Mouse (Mus musculus) kidney, postnatal 0 days (tissue): ENCODE measurements around the gene Fosb. TPM values are rescaled to one million over a fixed set of nuclear protein-coding genes. Genes with fewer than 3 reads are reported as not detected.
A peak's percentile ranks its signal among the peaks of the same experiment; 100 is the strongest.

Source experiments
- ATAC-seq: fragments of 200-750 bp; cut with Nextera tagmentation; replicated peaks from 2 replicates; pipeline ENCODE4 v1.8.0; 2017; ENCODE audit warnings: low read depth, moderate number of reproducible peaks, moderate TSS enrichment, moderate library complexity; ENCODE audit not compliant: low FRiP score
- DNase-seq: peaks from one replicate; pipeline ENCODE4 v3.0.0-alpha.2; 2016; ENCODE audit warnings: low spot score
- H3K27ac ChIP-seq: fragments of 300-500 bp; sonication (generic); 2 replicates; pipeline ENCODE4 v1.5.1; 2014; ENCODE audit warnings: mild to moderate bottlenecking
- H3K27me3 ChIP-seq: fragments of 300-500 bp; sonication (generic); 2 replicates; pipeline ENCODE4 v1.6.1; 2014; ENCODE audit warnings: low read length, mixed read lengths; ENCODE audit not compliant: insufficient read depth
- H3K36me3 ChIP-seq: fragments of 300-500 bp; sonication (generic); 2 replicates; pipeline ENCODE4 v1.6.1; 2014; ENCODE audit warnings: low read length, mixed read lengths; ENCODE audit not compliant: insufficient read depth
- H3K4me1 ChIP-seq: fragments of 300-500 bp; sonication (generic); replicated peaks from 2 replicates; pipeline ENCODE4 v1.6.1; 2014; ENCODE audit warnings: antibody characterized with exemption, low read length, mixed read lengths; ENCODE audit not compliant: insufficient read depth
- H3K4me2 ChIP-seq: fragments of 300-500 bp; sonication (generic); 2 replicates; pipeline ENCODE4 v1.6.1; 2014; ENCODE audit warnings: mild to moderate bottlenecking, low read length, moderate library complexity, mixed read lengths
- H3K4me3 ChIP-seq: fragments of 300-500 bp; sonication (generic); replicated peaks from 2 replicates; pipeline ENCODE4 v1.5.1; 2014; ENCODE audit warnings: low read depth, low read length
- H3K9ac ChIP-seq: fragments of 300-500 bp; sonication (generic); 2 replicates; pipeline ENCODE4 v1.6.1; 2014; ENCODE audit warnings: low read depth, low read length
- H3K9me3 ChIP-seq: fragments of 300-500 bp; sonication (generic); replicated peaks from 2 replicates; pipeline ENCODE4 v1.6.1; 2016; ENCODE audit warnings: low read length, inconsistent platforms, mixed read lengths
- CTCF ChIP-seq: IDR thresholded peaks from 2 replicates; pipeline ENCODE4 v1.5.1; 2016; ENCODE audit warnings: antibody characterized with exemption, low read depth, mild to moderate bottlenecking, moderate library complexity
- WGBS: fragments of 180-500 bp; shearing (Covaris S2); extraction: QIAGEN DNeasy Blood & Tissue Kit; methylation state at CpG from one replicate; pipeline ENCODE4 v1.1.7; 2014; 5-methylcytosine and 5-hydroxymethylcytosine counted together
- polyA plus RNA-seq: library from polyadenylated mRNA; unstranded; fragments of >200 nt; fragmentation: Nextera tagmentation; extraction: Ambion mirVana; gene quantifications from 2 replicates; pipeline ENCODE4 v1.2.1, GENCODE M21; 2015

Gene Fosb
- polyA plus RNA-seq, 1 experiment from 2014 or later, result 0.11 TPM

DNA sequence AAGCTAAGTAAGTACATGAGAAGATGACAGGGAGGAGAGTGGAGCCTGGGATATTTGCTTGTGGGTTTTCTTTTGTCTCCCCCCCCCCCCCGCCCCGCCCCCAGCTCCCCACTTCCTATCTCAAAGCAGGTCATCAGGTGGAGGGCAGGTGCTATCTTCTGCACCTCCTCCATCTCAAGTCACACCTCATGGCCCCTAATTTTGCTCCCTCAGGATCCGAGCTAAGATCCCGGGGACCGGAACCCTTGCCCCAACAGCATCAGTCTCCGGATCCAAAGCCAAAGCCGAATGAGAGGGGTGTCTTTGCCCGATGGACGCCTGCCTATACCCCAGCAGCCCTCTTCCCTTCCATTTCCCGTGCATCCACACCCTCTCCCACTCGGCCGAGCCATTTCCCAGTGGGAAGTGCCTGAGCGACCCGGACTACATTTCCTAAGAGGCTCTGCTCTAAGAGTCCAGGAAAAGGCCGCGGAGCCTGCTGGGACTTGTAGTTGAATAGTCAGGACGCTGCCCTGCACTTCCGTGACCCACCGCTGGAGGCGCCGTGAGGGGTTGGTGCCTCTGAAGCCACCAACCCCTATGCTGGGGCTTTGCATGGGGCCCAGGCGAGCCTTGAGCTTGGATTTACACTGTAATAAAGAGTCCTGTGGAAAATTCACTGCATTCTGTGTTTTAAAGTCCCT, 14.2 kb downstream of the Fosb start:
- Histone ChIP-seq H3K4me3 (peak overlapping the region; percentile 19), H3K4me2 (peak overlapping the region; percentile 50), H3K4me1 (0 out of 2 replicates have a peak, but pooled peaks cover 5% of the 10 kb centered on the region), H3K9ac (peak overlapping the region; percentile 28), H3K36me3 (no peaks in the 10 kb centered on the region), H3K27ac (no peak overlapping the region), H3K27me3 (no peaks in the 10 kb centered on the region), H3K9me3 (no peaks in the 10 kb centered on the region)
- 15% methylated on average over 21 of the region's 22 CpGs for WGBS
- DNase-seq (peak; percentile 95), ATAC-seq (peak; percentile 51; the same call in 1 of the 2 replicates)
- peak; percentile 92 for TF ChIP-seq CTCF

- H3K27me3 ChIP-seq, result no peaks in the 10 kb centered on the region
- H3K9me3 ChIP-seq, result no peaks in the 10 kb centered on the region
- peak overlapping the region; percentile 66 for H3K4me2 ChIP-seq
- no peak for TF ChIP-seq CTCF
- 0 out of 2 replicates have a peak, but pooled peaks cover 7% of the 10 kb centered on the region for H3K4me1 ChIP-seq
- peak overlapping the region; percentile 47 for H3K9ac ChIP-seq
- ATAC-seq, result no peak; the same call in 1 of the 2 replicates
- no peaks in the 10 kb centered on the region for H3K36me3 ChIP-seq
- WGBS, result 1% methylated on average over 20 of the region's 20 CpGs
- peak overlapping the region; percentile 42 for H3K4me3 ChIP-seq
- H3K27ac ChIP-seq, result peak overlapping the region; percentile 31; the same call in 1 of the 2 replicates
- DNase-seq, result peak; percentile 39
Measured at GRCm38 (mm10) chr7:19290969-19291596, 18.8 kb downstream of the Fosb start.

- H3K4me1 ChIP-seq, result 0 out of 2 replicates have a peak, but pooled peaks cover 4% of the 10 kb centered on the region
- no peak for ATAC-seq
Measured at GRCm38 (mm10) chr7:19284763-19285162, 25.1 kb downstream of the Fosb start.

GRCm38 (mm10) chr7:19283406-19283804, 26.4 kb downstream of the Fosb start:
- Histone ChIP-seq H3K4me1 (0 out of 2 replicates have a peak, but pooled peaks cover 4% of the 10 kb centered on the region), H3K9ac (no peak overlapping the region), H3K4me3 (peak overlapping the region; percentile 46; the same call in 1 of the 2 replicates), H3K4me2 (peak overlapping the region; percentile 79), H3K27me3 (peaks cover 28% of the 10 kb centered on the region), H3K9me3 (no peaks in the 10 kb centered on the region), H3K36me3 (no peaks in the 10 kb centered on the region), H3K27ac (no peak overlapping the region)
- ATAC-seq (no peak), DNase-seq (no peak)
- no peak for TF ChIP-seq CTCF
- 41% methylated on average over 14 of the region's 14 CpGs for WGBS

More at GRCm38 (mm10) chr7:19284763-19285162, 25.1 kb downstream of the Fosb start:
- Histone ChIP-seq H3K36me3 (no peaks in the 10 kb centered on the region), H3K27me3 (peaks cover 14% of the 10 kb centered on the region), H3K4me3 (no peak overlapping the region), H3K9me3 (no peaks in the 10 kb centered on the region), H3K4me2 (no peak overlapping the region), H3K27ac (no peak overlapping the region), H3K9ac (no peak overlapping the region)
- 23% methylated on average over 4 of the region's 4 CpGs for WGBS
- TF ChIP-seq CTCF, result peak; percentile 84
- DNase-seq, result peak; percentile 68

DNA sequence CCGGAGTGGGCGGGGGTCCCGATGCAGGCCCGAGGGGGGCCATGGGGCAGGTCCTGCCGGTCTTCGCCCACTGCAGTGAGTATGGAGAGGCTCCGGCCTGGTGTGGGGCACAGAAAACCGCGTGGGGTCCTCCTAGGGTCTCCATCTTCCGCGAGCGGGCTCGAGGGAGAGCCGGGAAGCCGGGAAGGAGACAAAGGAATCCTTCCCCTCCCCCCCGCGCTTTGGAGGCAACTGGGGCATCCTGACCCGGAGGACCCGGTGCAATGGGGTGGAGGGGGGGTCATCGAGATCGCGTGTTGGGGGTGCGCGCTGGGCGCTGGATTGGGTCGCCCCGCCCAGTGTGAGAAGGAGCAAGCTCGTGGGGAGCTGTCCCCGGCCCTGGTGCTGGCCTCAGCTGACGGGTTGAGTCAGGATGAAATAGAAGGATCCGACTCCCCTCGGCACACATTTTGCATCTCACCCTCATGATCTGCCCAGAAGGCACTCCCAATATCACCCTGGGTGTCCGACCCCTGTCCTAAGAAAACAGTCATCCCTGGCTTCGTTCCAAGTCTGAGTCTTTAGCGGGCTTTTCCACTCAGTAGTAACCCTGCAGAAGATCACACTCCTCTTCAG, 27.0 kb downstream of the Fosb start:
- Histone ChIP-seq H3K9me3 (no peaks in the 10 kb centered on the region), H3K4me1 (0 out of 2 replicates have a peak, but pooled peaks cover 4% of the 10 kb centered on the region), H3K4me2 (peak overlapping the region; percentile 79), H3K27ac (no peak overlapping the region), H3K4me3 (peak overlapping the region; percentile 46), H3K36me3 (no peaks in the 10 kb centered on the region), H3K9ac (peak overlapping the region; percentile 24; the same call in 1 of the 2 replicates), H3K27me3 (peaks cover 33% of the 10 kb centered on the region)
- ATAC-seq (peak; percentile 66), DNase-seq (peak; percentile 63)
- no peak for TF ChIP-seq CTCF
- 1% methylated on average over 29 of the region's 35 CpGs for WGBS

- Histone ChIP-seq H3K9ac (peak within 1 kb of the TSS; percentile 24; the same call in 1 of the 2 replicates), H3K27ac (no peak within 1 kb of the TSS), H3K4me2 (peak within 1 kb of the TSS; percentile 79), H3K27me3 (peaks cover 35% of the 10 kb centered on the region), H3K36me3 (no peaks in the 10 kb centered on the region), H3K4me3 (peak within 1 kb of the TSS; percentile 46), H3K9me3 (no peaks in the 10 kb centered on the region), H3K4me1 (0 out of 2 replicates have a peak, but pooled peaks cover 4% of the 10 kb centered on the region)
- 1% methylated on average over 37 of the region's 37 CpGs for WGBS
- TF ChIP-seq CTCF, result no peak
- DNase-seq (peak; percentile 86), ATAC-seq (peak; percentile 67)
Measured at GRCm38 (mm10) chr7:19282385-19282784, 27.5 kb downstream of the Fosb start, which contains the start of gene Rtn2. TSS of gene Rtn2 (plus strand) at chr7:19282624.
